Mouse (Mus musculus): ENCODE measurements around the gene Gm42878.
"Not testable (repeated sequence)": the region's sequence is repeated elsewhere in the genome, so short reads cannot be mapped to it uniquely, and the experiment has no call there.

Gm42878 gene

DNA sequence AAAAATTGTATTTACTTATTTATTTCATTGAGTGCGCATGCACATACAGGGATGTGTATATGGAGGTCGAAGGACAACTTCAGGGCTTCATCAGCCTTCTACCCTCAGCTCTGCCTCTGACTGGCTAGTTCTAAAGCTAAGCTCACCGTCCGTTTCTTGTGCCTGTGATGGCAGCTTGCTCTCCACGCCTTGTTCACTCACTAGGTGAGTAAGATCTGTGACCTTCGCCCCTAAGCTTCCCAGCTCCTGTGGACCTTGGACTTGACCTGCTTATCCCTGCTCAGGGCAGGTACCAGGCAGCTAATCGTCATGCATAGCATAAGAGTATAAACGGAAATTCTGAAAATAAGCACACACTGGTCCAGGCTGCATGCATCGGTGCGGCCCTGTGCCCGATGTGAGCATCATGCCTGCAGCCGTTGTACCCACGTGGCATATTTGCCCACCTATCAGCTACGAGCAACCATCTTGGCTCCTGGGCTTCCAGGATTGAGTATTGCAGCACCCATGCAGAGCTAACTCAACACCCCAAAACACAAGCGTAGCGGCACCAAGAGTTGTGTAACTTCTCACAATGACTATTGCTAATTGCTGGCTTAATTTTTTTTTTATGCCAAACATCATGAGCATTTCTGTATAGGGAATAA lies 20.9 kb upstream of the Gm42878 start:
- no peak for DNase-seq (ENCODE audit: low read depth in 2 of 2, low spot score in 2 of 2)

DNA sequence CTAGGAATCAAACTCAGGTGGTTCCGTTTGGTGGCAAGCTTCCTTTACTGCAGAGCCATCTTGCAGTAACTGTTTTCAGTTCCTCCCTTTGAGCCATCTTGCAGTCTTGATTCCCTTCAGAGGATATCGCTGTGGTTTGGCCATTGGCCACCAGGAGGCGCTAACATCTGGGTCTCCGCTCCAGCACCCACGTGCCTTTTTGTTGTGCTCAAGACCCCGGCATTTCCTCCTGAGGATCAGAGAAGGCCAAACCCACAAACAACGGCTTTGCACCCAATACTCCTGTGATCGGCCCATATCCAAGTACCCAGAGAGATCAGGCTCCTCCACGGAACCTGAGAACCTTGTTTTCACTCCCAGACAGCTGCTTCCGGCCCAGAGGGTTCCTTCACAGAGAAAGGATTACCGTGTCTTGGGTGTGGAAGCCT lies 19.2 kb upstream of the Gm42878 start:
- DNase-seq (ENCODE audit: low read depth in 2 of 2, low spot score in 2 of 2) = peak; percentile 87 to 93

DNA sequence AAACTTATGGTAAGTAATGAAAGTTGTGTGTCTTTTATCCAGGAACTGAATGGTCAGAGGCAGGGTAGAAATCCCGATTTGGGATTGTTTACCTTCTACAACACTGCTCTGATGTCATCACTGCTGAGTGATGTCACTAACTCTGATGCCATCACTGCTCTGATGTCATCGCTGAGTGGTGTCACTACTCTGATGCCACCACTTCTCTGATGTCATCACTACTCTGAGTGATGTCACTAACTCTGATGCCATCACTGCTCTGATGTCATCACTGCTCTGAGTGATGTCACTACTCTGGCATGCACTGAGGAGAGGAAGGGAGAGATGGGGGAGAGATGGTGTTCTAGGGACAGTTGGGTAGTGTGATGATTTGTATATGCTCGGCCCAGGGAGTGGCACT lies 17.2 kb upstream of the Gm42878 start:
- DNase-seq (ENCODE audit: low read depth in 2 of 2, low spot score in 2 of 2) = no peak

DNA sequence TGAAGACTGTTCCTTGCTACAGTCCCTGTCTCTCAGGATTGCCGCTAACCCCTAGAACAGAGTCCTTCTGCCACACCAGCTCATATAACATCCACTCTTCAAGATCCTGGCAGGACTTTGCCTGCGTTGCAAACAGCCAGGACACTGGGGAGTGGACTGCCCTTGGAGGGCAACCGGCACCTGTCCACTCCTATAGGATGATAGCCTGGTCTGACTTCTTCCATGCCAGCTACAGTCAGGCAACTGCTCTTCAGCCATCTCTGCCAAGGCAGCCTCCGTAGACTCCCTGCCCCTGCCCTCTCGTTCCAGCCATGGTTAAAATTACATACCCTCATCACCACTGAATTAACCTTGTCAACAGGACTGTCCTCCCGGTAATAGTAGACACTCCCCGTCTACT lies 3.9 kb upstream of the Gm42878 start:
- no peak for DNase-seq (ENCODE audit: low read depth in 2 of 2, low spot score in 2 of 2)

DNA sequence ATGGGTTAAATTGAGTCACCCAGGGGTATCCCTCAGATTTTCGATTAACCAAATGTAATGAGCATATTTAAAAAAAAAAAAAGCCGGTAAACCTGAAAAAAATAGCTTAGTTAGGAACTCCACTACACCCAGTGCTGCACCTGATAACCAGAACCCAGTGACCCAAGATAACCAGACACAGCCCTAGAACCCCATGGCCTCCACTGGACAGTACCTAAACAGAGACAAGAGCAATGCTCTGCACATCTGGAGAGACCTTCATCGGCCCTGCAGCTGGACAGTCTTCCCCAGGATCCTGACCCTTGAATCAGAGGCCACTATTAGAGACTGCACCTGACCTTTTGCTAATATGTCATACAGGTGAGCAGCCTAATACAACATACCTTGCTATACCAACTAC lies 1.8 kb upstream of the Gm42878 start:
- no peak for DNase-seq (ENCODE audit: low read depth in 2 of 2, low spot score in 2 of 2)

DNA sequence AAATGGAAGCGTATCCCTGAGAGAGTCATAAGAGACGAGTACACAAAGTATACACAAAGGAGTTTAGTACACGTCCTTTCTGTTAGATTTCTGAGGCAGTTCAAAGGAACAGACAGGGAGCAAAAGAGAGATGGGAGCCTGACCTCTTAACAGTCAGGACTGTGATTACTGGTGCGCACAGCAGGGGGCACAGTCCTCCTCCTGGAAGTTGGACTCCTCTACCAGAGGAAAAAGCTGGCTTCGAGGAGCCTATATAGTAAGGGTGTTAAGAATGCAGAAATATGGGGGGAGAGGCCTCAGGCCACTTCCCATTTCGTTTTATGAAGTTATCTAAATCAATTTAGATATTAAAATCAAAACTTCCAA lies 1.2 kb upstream of the Gm42878 start:
- DNase-seq (ENCODE audit: low read depth in 2 of 2, low spot score in 2 of 2) = peak; percentile 14 to 30

DNA sequence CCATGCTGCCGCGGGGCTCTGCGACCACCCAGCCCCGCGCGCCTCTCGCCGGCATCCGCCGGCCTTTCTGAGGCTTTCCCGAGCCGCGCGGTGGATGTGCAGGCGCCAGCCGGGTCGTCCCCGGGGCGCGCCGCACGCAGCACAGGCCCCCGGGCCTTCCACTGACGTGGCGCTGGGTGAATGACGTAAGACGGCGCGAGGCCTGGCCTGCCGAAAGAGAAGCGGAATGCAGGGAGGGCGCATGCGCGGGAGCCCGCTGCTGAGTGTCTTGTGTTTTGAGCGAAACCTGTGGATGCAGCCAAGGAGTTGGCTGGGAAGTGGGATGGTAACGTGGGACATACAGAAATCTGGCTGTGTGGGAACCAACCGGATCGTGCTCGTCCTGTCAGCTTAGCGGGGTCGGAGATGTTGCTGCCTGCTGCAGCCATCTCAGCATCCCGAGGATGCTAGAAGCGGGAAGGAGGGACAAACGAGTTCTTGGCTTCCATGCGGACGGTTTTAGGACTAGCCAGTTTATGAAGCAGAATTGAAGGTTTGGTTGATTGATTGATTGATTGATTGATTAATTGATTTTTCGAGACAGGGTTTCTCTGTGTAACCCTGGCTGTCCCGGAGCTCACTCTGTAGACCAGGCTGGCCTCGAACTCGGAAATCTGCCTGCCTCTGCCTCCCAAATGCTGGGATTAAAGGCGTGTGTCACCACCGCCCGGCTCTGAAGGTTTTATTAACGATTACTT lies 679 bp upstream of the Gm42878 start, which contains the start of gene Mapkapk5:
Mapkapk5 (minus strand) TSS at position 113 of the 737 bp plus-strand sequence.
- DNase-seq (ENCODE audit: low read depth in 2 of 2, low spot score in 2 of 2) = peak; percentile 96 to 98

DNA sequence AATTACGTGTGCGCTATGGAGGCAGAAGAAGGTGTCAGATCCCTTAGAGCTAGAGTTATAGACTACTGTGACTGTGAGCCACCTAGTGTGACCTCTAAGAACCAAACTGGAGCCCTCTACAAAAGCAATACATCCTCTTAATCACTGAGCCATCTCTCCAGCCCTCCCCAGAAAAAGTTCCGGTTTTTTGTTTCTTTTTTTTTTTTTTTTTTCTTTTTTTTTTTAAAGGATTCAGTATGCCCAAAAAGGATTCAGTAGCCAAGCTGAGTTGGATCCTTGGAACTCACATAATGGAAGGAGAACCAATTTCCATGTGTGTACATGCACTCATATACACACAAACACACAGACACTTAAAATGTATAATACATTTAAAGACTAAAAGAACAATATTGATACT lies 1.9 kb downstream of the Gm42878 start:
- DNase-seq (ENCODE audit: low read depth in 2 of 2, low spot score in 2 of 2) = no peak

DNA sequence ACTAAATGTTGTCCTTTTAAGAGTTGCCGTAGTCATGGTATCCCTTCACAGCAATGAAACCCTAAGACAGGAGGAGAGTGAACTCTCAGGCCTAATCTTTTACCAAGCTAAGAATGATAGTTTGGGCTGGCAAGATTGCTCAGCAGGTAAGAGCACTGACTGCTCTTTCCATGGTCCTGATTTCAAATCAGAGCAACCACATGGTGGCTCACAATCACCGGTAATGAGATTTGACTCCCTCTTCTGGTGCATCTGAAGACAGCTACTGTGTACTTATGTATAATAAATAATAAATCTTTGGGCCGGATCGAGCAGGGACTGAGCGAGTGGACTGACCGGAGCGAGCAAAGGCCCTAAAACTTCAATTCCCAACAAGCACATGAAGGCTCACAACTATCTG lies 4.0 kb downstream of the Gm42878 start:
- no peak for DNase-seq (ENCODE audit: low read depth in 2 of 2, low spot score in 2 of 2)

DNA sequence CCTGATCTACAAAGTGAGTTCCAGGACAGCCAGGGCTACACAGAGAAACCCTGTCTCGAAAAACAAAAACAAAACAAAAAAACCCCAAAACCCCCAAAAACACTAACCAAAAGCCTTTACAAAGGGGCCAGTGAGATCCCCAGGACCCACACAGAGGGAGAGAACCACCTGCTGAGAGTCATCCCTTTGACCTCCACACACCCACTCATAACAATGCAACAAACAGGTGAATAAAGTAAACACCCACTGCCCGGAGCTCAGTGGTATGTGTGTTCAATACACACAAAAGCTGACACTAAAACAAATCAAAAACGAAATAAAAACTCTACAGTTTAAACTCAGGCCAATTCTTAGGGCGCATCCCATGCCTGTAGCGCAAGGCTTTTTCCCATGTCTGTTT lies 5.2 kb downstream of the Gm42878 start:
- no peak for DNase-seq (ENCODE audit: low read depth in 2 of 2, low spot score in 2 of 2)

DNA sequence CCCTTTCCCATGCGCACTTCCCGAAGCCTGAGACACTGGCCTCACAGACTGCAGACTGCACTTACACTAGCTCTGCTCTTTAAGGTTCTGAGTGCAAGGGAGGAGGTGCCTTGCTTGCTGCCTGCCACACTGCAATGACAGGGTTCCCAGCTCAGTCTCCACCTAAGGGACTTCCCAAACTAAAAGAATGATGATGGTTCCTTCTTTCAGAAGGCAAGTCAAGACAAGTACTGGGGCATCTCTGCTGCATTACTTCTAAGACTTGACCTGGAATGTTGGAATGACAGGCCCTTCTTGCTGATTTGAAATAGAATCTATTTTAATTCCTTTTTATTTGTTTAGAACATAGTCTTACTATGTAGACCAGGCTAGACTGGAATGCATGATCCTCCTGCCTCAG lies 7.7 kb downstream of the Gm42878 start:
- DNase-seq (ENCODE audit: low read depth in 2 of 2, low spot score in 2 of 2) = no peak

DNA sequence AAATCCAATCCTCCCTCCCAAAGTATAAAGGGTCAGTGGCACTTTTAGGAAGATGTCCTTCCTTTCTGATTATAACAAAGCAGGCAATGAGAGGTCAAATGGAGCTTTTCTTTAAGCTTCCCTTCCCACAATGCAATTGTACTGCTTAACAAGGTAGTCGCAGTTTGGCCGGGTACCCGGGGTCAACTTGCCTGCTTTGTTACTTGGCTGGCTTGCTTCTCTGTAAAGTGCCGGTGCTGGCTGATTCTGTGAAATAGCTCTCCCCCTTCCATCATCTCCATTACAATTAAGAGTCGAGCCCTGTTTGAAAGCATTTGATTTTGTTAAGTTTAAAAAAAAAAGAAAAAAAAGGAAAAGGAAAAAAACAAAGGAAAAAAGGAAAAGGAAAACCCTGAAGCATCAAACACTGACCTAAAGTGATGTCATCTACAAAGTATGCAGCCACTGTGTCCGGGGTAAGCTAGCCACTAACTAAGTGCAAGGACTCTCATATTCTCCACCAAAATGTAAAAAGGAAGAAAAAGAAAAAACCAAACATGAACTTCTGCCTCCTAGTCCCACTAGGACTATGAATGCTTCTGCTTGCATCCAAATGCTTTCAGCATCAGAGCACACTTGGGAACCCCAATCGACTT lies 8.2 kb downstream of the Gm42878 start:
- DNase-seq (ENCODE audit: low read depth in 2 of 2, low spot score in 2 of 2) = no peak

DNA sequence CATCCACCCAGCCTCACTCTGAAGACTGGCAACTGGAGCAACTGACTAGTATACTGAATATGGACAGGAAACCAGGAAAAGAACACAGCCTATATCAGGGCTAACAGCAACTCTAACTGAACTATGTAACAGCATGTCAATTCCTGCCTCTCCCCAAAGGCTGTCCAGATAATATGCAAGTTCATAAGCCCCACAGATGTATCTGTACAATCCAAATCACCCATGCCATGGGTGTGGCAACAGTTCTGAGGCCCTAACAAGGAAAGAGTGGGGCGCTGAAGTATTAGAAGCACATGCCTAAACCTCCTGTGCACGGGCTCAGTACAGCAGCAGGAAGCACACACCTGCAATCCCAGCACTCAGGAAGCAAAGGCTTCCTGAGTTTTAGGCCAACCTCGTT lies 10.2 kb downstream of the Gm42878 start:
- no peak for DNase-seq (ENCODE audit: low read depth in 2 of 2, low spot score in 2 of 2)

DNA sequence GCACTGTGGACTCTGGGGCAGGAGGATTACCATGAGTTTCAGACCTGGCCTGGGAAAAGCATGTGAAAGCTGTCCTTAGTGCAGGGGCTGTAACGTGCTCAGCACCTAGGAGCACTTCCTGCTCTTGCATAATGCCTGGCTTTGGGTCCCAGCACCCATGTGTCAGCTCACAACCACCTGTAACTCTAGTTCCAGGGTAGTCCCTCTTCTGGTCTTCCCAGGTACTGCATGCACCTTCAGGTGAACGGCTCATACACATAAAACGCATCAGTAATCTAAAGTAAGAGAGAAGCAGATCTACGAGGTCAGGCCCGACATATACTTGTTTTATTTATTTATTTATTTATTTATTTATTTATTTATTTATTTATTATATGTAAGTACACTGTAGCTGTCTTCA lies 10.8 kb downstream of the Gm42878 start:
- peak in 1 of 2 experiments; percentile 31 for DNase-seq (ENCODE audit: low read depth in 2 of 2, low spot score in 2 of 2)

DNA sequence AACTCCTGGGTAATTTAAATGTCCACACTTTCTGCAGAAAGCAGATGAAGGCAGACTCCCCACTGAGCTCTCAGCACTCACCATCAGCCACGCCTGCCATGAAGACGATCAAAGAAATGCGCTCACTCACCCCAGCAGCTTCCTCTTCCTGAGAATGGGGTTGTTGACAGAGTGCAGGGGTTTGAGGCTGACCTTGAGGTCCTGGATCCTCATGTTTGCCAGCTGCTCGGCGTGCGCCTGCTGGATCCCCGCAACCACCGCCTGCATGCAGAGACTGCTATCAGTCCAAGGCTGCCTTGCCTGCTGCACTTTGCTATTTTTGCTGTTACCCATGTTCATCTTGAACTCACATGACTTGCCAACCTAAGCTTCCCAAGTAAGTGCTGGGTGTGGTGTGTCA lies 18.3 kb downstream of the Gm42878 start:
- no peak for DNase-seq (ENCODE audit: low read depth in 2 of 2, low spot score in 2 of 2)

DNA sequence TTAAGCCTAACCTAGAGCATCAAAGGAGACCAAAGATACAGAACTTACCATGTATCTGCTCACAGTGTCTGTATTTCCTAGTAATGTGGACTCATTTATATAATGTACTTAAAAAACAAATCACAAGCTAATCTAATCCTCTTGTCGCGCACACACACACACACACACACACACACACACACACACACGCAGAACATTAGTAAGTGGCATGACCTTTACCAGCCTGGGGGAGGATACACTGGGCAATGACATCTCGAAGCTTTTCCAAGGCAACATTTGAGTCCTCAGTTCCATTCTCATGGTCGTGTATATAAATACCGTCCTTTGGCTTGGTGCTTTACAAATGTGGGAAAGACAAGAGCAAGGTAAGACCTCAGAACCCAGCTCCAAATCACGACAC lies 18.8 kb downstream of the Gm42878 start:
- DNase-seq (ENCODE audit: low read depth in 2 of 2, low spot score in 2 of 2) = no peak

DNA sequence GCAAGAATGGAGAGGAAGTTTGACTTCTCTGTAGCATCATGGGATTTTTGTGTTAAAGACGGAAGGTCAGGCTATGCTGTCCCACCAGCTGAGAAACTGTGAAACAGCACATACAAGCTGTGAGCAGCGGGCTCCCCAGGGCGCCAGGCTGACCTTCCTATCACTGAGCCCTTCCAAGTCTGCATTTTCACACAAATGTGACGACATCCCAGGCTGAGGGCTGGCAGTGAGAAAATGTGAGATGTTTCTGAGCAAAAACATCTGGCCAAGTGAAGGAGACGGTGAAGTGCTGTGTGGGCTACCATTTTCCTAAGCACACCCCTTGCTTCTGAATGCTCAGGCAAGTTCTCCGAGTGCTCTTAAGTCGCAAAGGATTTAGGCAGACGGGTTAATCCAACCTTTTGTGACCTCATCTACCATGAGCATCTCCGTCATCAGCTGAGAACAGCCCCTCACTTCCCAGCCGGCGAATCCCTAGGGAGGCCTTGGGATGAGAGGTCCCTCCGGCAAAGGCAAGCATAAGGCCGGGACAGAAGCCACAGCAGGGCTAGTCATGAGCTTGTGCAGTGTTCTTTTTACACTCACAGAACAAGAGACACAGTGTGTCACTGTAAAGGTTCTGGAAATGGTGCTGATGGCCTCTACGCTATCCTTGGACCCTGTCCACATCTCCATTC lies 19.4 kb downstream of the Gm42878 start:
- DNase-seq (ENCODE audit: low read depth in 2 of 2, low spot score in 2 of 2) = no peak

DNA sequence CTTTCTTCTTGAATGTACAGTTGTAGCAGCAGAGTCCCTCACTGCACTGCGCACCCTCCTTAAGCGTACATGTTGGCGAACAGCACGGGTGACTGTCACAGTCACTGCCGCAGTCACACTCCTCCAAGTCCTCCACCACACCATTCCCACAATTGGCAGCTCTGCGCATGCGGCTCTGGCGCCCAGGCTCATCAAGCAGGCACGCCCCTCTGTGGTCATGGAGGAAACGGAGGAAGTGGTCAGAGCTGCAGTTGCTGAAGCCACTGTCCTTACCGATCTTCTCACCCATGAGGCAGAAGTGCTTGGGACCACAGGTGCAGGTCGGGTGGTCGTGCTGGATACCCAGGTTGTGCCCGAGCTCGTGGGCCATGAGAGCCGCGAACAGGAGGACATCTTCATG lies 25.5 kb downstream of the Gm42878 start:
- DNase-seq (ENCODE audit: low read depth in 2 of 2, low spot score in 2 of 2) = not testable (repeated sequence)

DNA sequence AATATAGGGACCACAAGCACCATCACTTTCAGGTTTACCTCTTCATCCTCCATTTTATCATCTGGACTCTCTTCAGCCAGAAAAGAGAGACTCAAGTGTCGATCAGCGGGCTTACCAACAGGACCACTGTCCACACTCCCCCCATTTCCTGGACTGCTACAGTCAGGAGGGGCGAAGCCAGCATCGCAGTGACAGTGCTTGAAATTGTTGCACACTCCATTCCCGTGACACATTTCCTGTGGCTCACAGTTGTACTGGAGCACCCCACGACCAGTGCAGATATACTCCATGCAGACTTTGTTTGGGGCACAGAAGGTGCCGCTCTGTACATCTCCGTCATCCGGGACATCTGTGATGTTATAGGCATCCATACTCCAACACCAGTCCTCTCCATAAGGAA lies 26.3 kb downstream of the Gm42878 start:
- DNase-seq (ENCODE audit: low read depth in 2 of 2, low spot score in 2 of 2) = no peak

DNA sequence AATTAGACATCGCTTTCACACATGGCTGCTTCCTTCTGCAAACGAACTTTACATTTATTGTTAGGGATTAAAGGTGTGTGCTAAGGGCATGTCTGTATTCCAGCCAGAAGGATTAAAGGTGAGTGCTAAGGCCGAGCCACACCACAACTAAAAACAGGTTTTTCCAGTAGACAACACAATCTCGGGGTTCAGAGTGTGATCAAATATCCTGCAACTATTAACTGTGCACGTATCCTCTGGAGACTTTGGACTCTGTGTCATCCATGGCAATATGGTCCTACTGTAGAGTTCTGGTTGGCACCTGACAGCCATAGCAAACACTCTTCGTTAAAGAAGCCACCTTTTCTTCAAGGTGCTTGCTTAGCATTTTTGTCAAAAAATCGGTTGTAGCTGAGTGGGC lies 35.3 kb downstream of the Gm42878 start:
- DNase-seq (ENCODE audit: low read depth in 2 of 2, low spot score in 2 of 2) = no peak

DNA sequence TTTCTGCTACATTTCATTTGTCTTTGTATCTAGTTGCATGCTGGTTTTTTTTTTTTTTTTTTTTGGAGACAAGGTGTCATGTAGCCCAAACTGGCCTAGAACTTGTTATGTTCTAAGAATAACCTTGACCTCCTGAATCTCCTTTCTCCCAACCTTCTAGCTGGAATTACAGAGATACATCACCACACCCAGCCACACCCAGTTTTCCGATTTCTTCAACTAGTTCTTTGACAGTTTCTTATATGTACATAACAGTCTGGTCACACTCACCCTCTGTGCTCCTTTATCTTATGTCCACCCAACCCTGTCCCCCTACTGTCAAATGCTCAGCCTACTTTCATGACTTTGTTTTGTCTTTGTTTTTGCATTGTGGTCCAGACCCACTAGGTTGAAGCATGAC lies 38.4 kb downstream of the Gm42878 start:
- DNase-seq (ENCODE audit: low read depth in 2 of 2, low spot score in 2 of 2) = no peak

DNA sequence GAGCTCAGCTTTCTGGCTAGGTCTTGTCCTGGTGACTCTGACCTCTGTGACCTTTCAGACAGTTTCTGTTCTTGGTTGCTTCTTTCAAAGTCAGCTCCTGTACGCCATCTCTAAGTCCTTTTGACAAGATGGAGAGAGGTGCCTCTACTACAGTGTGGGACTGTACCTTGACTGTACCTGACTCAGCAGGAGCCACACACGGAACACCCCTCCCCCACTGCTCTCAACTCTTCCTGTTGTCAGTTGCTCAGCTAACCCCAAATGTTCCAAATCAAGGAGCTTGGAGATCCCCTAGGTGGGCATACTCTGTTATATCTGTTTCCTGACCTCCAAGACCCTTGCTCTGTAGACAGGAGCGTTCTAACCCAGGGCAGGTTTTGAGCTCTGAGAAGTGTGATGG lies 42.1 kb downstream of the Gm42878 start, which contains the start of gene Adam1b:
Adam1b (minus strand) TSS at position 205 of the 400 bp plus-strand sequence.
- no peak for DNase-seq (ENCODE audit: low read depth in 2 of 2, low spot score in 2 of 2)
